Mouse (Mus musculus) hindbrain, embryonic 11.5 days (tissue): ENCODE data around the gene Tifa. TPM values are rescaled to one million over a fixed set of nuclear protein-coding genes. Genes with fewer than 3 reads are reported as not detected.

Experiments used
- ATAC-seq: fragments of 200-750 bp; cut with Nextera tagmentation; 2 replicates; pipeline ENCODE4 v1.8.0; 2017; ENCODE audit warnings: mild to moderate bottlenecking, moderate TSS enrichment, moderate library complexity; ENCODE audit not compliant: low FRiP score
- DNase-seq: peaks from one replicate; pipeline ENCODE4 v3.0.0-alpha.2; 2015; ENCODE audit warnings: low spot score
- H3K27ac ChIP-seq: fragments of 300-500 bp; sonication (generic); 2 replicates; pipeline ENCODE4 v1.5.1; 2014; ENCODE audit warnings: mild to moderate bottlenecking, low read depth, low read length
- H3K27me3 ChIP-seq: fragments of 300-500 bp; sonication (generic); 2 replicates; pipeline ENCODE4 v1.6.1; 2014; ENCODE audit warnings: mild to moderate bottlenecking, low read length, moderate library complexity, mixed read lengths; ENCODE audit not compliant: control insufficient read depth, insufficient read depth
- H3K36me3 ChIP-seq: fragments of 300-500 bp; sonication (generic); 2 replicates; pipeline ENCODE4 v1.6.1; 2014; ENCODE audit warnings: mild to moderate bottlenecking, low read length, moderate library complexity, mixed read lengths; ENCODE audit not compliant: control insufficient read depth, insufficient read depth
- H3K4me1 ChIP-seq: fragments of 300-500 bp; sonication (generic); replicated peaks from 2 replicates; pipeline ENCODE4 v1.6.1; 2014; ENCODE audit warnings: low read length, mixed read lengths; ENCODE audit not compliant: control insufficient read depth, insufficient read depth
- H3K4me2 ChIP-seq: fragments of 300-500 bp; sonication (generic); replicated peaks from 2 replicates; pipeline ENCODE4 v1.6.1; 2014; ENCODE audit warnings: mild to moderate bottlenecking, low read depth, low read length
- H3K4me3 ChIP-seq: fragments of 300-500 bp; sonication (generic); 2 replicates; pipeline ENCODE4 v1.5.1; 2014; ENCODE audit warnings: low read depth, low read length
- H3K9ac ChIP-seq: fragments of 300-500 bp; sonication (generic); 2 replicates; pipeline ENCODE4 v1.6.1; 2014; ENCODE audit warnings: low read depth, low read length
- H3K9me3 ChIP-seq: fragments of 300-500 bp; sonication (generic); 2 replicates; pipeline ENCODE4 v1.6.1; 2016; ENCODE audit warnings: low read length; ENCODE audit not compliant: control insufficient read depth
- WGBS: fragments of 180-500 bp; shearing (Covaris S2); extraction: QIAGEN DNeasy Blood & Tissue Kit; methylation state at CpG from one replicate; pipeline ENCODE4 v1.1.7; 2014; 5-methylcytosine and 5-hydroxymethylcytosine counted together
- polyA plus RNA-seq: library from polyadenylated mRNA; unstranded; fragments of >200 nt; fragmentation: Nextera tagmentation; extraction: Ambion mirVana; gene quantifications from 2 replicates; pipeline ENCODE4 v1.2.1, GENCODE M21; 2014

The Tifa gene
- polyA plus RNA-seq, 1 experiment from 2014 or later: 4.5 TPM

GRCm38 (mm10) chr3:127874254-127874883, 84.8 kb downstream of the Tifa start:
- H3K27ac ChIP-seq: peak overlapping the region; percentile 48; the same call in 1 of the 2 replicates
- 29% methylated on average over 4 of the region's 4 CpGs for WGBS
- DNase-seq: peak; percentile 71

GRCm38 (mm10) chr3:127875059-127875458, 85.5 kb downstream of the Tifa start:
- Histone ChIP-seq H3K27ac (peak overlapping the region; percentile 48; the same call in 1 of the 2 replicates), H3K9ac (no peak overlapping the region), H3K27me3 (no peaks in the 10 kb centered on the region), H3K4me3 (no peak overlapping the region), H3K4me1 (no peaks in the 10 kb centered on the region), H3K4me2 (no peak overlapping the region), H3K9me3 (no peaks in the 10 kb centered on the region), H3K36me3 (no peaks in the 10 kb centered on the region)
- 69% methylated on average over 7 of the region's 7 CpGs for WGBS
- DNase-seq: no peak
- no peak for ATAC-seq

More at GRCm38 (mm10) chr3:127874254-127874883, 84.8 kb downstream of the Tifa start:
- no peaks in the 10 kb centered on the region for H3K4me1 ChIP-seq
- H3K27me3 ChIP-seq: no peaks in the 10 kb centered on the region
- ATAC-seq: peak; percentile 97
- no peak overlapping the region for H3K4me2 ChIP-seq
- H3K36me3 ChIP-seq: no peaks in the 10 kb centered on the region
- no peak overlapping the region for H3K9ac ChIP-seq
- H3K9me3 ChIP-seq: no peaks in the 10 kb centered on the region
- no peak overlapping the region for H3K4me3 ChIP-seq

DNA sequence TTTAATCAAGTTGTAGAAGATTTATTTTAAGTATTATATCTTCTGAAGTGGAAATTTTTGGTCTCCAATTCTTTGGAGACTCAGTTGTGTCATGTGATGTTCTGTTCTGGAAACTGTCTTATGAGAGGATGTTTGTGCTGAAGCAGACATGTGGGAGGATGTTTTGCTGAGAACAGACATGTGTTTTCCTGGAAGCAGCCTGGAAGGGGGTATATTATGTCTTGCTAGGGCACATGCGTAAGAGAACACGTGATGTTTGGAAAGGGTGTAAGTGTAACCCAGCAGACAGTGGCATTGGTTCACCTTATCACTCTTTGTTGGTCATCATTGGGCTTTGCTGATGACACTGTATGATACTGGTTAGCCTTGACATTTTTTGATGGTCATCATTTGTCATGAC, 85.9 kb downstream of the Tifa start:
- Histone ChIP-seq H3K4me2 (no peak overlapping the region), H3K27ac (no peak overlapping the region), H3K4me1 (no peaks in the 10 kb centered on the region), H3K27me3 (no peaks in the 10 kb centered on the region), H3K36me3 (no peaks in the 10 kb centered on the region), H3K4me3 (no peak overlapping the region), H3K9me3 (no peaks in the 10 kb centered on the region), H3K9ac (no peak overlapping the region)
- 93% methylated on average over 2 of the region's 2 CpGs for WGBS
- DNase-seq (no peak), ATAC-seq (no peak)

DNA sequence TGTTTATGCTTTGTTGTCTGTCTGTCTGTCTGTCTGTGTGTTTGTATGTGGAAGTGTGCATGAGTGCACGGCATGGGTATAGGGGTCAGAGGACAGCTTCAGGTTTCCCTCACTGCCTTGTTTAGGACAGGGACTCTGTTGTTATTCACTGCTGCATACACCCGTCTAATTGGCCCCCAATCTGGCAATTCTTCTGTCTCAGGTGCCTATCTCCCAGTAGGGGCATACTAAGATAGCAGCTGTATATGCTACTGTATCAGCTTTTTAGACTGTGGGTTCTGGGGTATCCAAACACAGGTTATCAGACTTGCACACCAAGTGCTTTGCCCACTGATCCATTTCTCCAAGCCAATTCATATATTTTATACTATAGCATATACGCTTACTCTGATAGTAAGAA, 90.4 kb downstream of the Tifa start:
- Histone ChIP-seq H3K27me3 (no peaks in the 10 kb centered on the region), H3K9me3 (no peaks in the 10 kb centered on the region), H3K9ac (no peak overlapping the region), H3K4me2 (no peak overlapping the region), H3K4me3 (no peak overlapping the region), H3K4me1 (no peaks in the 10 kb centered on the region), H3K36me3 (no peaks in the 10 kb centered on the region), H3K27ac (no peak overlapping the region)
- no peak for ATAC-seq
- DNase-seq: no peak
- 83% methylated on average over 3 of the region's 3 CpGs for WGBS

- Histone ChIP-seq H3K27me3 (no peaks in the 10 kb centered on the region), H3K9ac (no peak overlapping the region), H3K4me3 (no peak overlapping the region), H3K4me1 (no peaks in the 10 kb centered on the region), H3K9me3 (no peaks in the 10 kb centered on the region), H3K4me2 (no peak overlapping the region), H3K36me3 (no peaks in the 10 kb centered on the region), H3K27ac (no peak overlapping the region)
- 69% methylated on average over 2 of the region's 2 CpGs for WGBS
- DNase-seq (no peak), ATAC-seq (no peak)
These were observed 92.1 kb downstream of the Tifa start for GRCm38 (mm10) chr3:127881684-127882083.

Other genes with a start within 250 kb of the Tifa start
- 66.1 and 75.9 TPM in 2 replicates for gene Larp7, start 236.5 kb upstream of the Tifa start, polyA plus RNA-seq
- 9.5 and 12.6 TPM in 2 replicates for gene Zgrf1, start 236.3 kb upstream of the Tifa start, polyA plus RNA-seq
- gene Neurog2, start 156.7 kb upstream of the Tifa start, polyA plus RNA-seq: 45.1 and 47.1 TPM in 2 replicates
- 1.2 and 1.3 TPM in 2 replicates for gene Alpk1, start 9.3 kb upstream of the Tifa start, polyA plus RNA-seq
- gene Ap1ar, start 47.7 kb downstream of the Tifa start, polyA plus RNA-seq: 71.9 and 77.9 TPM in 2 replicates
- 10.8 and 11.3 TPM in 2 replicates for gene Fam241a, start 106.5 kb downstream of the Tifa start, polyA plus RNA-seq